Mouse (Mus musculus) thymus, adult 2 months (tissue): ENCODE results near the gene Pon1. TPM values are rescaled to one million over a fixed set of nuclear protein-coding genes. Genes with fewer than 3 reads are reported as not detected.

Experiments used
- DNase-seq: peaks from one replicate; pipeline ENCODE4 v3.0.0; 2021
- H3K27ac ChIP-seq: fragments of 200-500 bp; 2 replicates; pipeline ENCODE4 v1.5.1; 2012; ENCODE audit warnings: low read length, control low read depth; ENCODE audit not compliant: control insufficient read depth, insufficient read depth
- H3K27me3 ChIP-seq: fragments of 200-500 bp; 2 replicates; pipeline ENCODE4 v1.6.1; 2012; ENCODE audit warnings: mild to moderate bottlenecking, low read length, moderate library complexity, mixed read lengths; ENCODE audit not compliant: control insufficient read depth, insufficient read depth
- H3K36me3 ChIP-seq: fragments of 200-500 bp; 2 replicates; pipeline ENCODE4 v1.6.1; 2012; ENCODE audit warnings: mild to moderate bottlenecking, low read length, moderate library complexity; ENCODE audit not compliant: control insufficient read depth, insufficient read depth
- H3K4me1 ChIP-seq: fragments of 200-500 bp; replicated peaks from 2 replicates; pipeline ENCODE4 v1.6.1; 2012; ENCODE audit warnings: low read length; ENCODE audit not compliant: control insufficient read depth, insufficient read depth
- H3K4me3 ChIP-seq: fragments of 200-500 bp; 2 replicates; pipeline ENCODE4 v1.5.1; 2012; ENCODE audit warnings: mild to moderate bottlenecking, low read length, control low read depth, moderate library complexity; ENCODE audit not compliant: control insufficient read depth, insufficient read depth
- CTCF ChIP-seq: fragments of 200-500 bp; IDR thresholded peaks from 2 replicates; pipeline ENCODE4 v1.5.1; 2012; ENCODE audit warnings: mild to moderate bottlenecking, control low read depth, low read length, moderate library complexity, borderline replicate concordance; ENCODE audit not compliant: control insufficient read depth, poor library complexity, insufficient read depth; ENCODE audit errors: extremely low read depth
- POLR2A ChIP-seq: fragments of 200-500 bp; IDR thresholded peaks from 2 replicates; pipeline ENCODE4 v1.6.1; 2012; ENCODE audit warnings: mild to moderate bottlenecking, low read length, control low read depth, moderate library complexity; ENCODE audit not compliant: control insufficient read depth, poor library complexity, insufficient read depth; ENCODE audit errors: extremely low read depth
- WGBS: fragments of 180-500 bp; shearing (Covaris S2); methylation state at CpG from one replicate; pipeline ENCODE4 v1.1.7; 2018; 5-methylcytosine and 5-hydroxymethylcytosine counted together
- polyA plus RNA-seq: library from polyadenylated mRNA; depleted of rRNA; stranded (reverse); fragments of >200 nt; gene quantifications from 2 replicates; pipeline ENCODE4 v1.2.3, GENCODE M21; 2012

The Pon1 gene
- polyA plus RNA-seq, 1 experiment = 1.6 TPM

- Histone ChIP-seq H3K4me1 (no peaks in the 10 kb centered on the region), H3K4me3 (no peak overlapping the region), H3K27me3 (no peaks in the 10 kb centered on the region), H3K36me3 (no peaks in the 10 kb centered on the region), H3K27ac (no peak overlapping the region)
- WGBS = 68% methylated on average over 6 of the region's 6 CpGs
- no peak for DNase-seq
- TF ChIP-seq POLR2A = no peak
- no peak for TF ChIP-seq CTCF
These were observed 37.0 kb downstream of the Pon1 start for GRCm38 (mm10) chr6:5156541-5157425.

GRCm38 (mm10) chr6:5155313-5155927 lies 38.3 kb downstream of the Pon1 start:
- Histone ChIP-seq H3K27ac (no peak overlapping the region), H3K4me1 (no peaks in the 10 kb centered on the region), H3K27me3 (no peaks in the 10 kb centered on the region), H3K36me3 (no peaks in the 10 kb centered on the region), H3K4me3 (no peak overlapping the region)
- WGBS = 97% methylated on average over 1 of the region's 1 CpGs
- TF ChIP-seq CTCF (no peak), POLR2A (no peak)
- no peak for DNase-seq

- H3K4me1 ChIP-seq = no peaks in the 10 kb centered on the region
- H3K36me3 ChIP-seq = no peaks in the 10 kb centered on the region
- TF ChIP-seq POLR2A = no peak
- TF ChIP-seq CTCF = no peak
- H3K27me3 ChIP-seq = no peaks in the 10 kb centered on the region
- H3K27ac ChIP-seq = no peak overlapping the region
- 95% methylated on average over 6 of the region's 6 CpGs for WGBS
- no peak overlapping the region for H3K4me3 ChIP-seq
- no peak for DNase-seq
These were observed 39.0 kb downstream of the Pon1 start for GRCm38 (mm10) chr6:5154786-5155185.

- Histone ChIP-seq H3K4me3 (no peak overlapping the region), H3K27me3 (no peaks in the 10 kb centered on the region), H3K27ac (no peak overlapping the region), H3K4me1 (no peaks in the 10 kb centered on the region; the same call in 1 of the 2 replicates), H3K36me3 (no peaks in the 10 kb centered on the region)
- 93% methylated on average over 2 of the region's 2 CpGs for WGBS
- no peak for TF ChIP-seq POLR2A
- TF ChIP-seq CTCF = no peak
- DNase-seq = no peak
These were observed 41.6 kb downstream of the Pon1 start for GRCm38 (mm10) chr6:5152185-5152584.

- WGBS = 95% methylated on average over 4 of the region's 4 CpGs
- H3K4me1 ChIP-seq = no peaks in the 10 kb centered on the region; the same call in 1 of the 2 replicates
- DNase-seq = no peak
- TF ChIP-seq CTCF = no peak
- TF ChIP-seq POLR2A = no peak
- no peaks in the 10 kb centered on the region for H3K27me3 ChIP-seq
- H3K4me3 ChIP-seq = no peak overlapping the region
- H3K36me3 ChIP-seq = no peaks in the 10 kb centered on the region
- H3K27ac ChIP-seq = no peak overlapping the region
These were observed 42.6 kb downstream of the Pon1 start for GRCm38 (mm10) chr6:5151171-5151570.

- TF ChIP-seq CTCF (no peak), POLR2A (no peak)
- WGBS = 81% methylated on average over 2 of the region's 2 CpGs
- H3K4me3 ChIP-seq = no peak overlapping the region
- no peaks in the 10 kb centered on the region for H3K27me3 ChIP-seq
- H3K36me3 ChIP-seq = no peaks in the 10 kb centered on the region
- no peaks in the 10 kb centered on the region; the same call in 1 of the 2 replicates for H3K4me1 ChIP-seq
- no peak overlapping the region for H3K27ac ChIP-seq
- no peak for DNase-seq
These were observed 43.8 kb downstream of the Pon1 start for GRCm38 (mm10) chr6:5149941-5150340.
